Mouse (Mus musculus): Measurements from ENCODE around the gene Tenm4. TPM values are rescaled to one million over a fixed set of nuclear protein-coding genes. Genes with fewer than 3 reads are reported as not detected.
A peak's percentile ranks its signal among the peaks of the same experiment; 100 is the strongest.

Tenm4 gene
- polyA plus RNA-seq, 1 experiment from 2014 or later: 39.7 TPM

DNA sequence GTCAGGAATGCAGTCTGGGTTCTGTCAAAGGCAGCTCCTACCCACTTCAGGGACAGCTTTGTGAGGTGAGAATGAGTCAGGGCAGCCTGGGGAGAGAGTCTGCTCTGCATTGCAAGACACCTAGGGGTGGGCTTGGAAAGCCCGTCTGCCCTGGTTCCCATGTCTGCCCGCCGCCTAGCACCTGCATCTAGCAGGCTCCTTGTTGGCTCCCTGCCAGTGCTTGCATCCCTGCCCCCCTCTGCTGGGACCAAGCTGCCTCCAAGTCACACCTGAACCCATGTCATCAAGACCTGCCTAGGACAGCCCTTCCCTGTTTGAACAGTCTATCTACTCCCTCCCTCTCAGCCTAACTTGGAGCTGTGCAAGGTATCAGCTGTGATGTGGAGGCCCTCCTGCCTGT lies 489.9 kb downstream of the Tenm4 start:
- no peaks in the 10 kb centered on the region for H3K36me3 ChIP-seq (ENCODE audit: insufficient read depth, low read length)
- H3K4me1 ChIP-seq (ENCODE audit: insufficient read depth, low read length): peaks cover 46% of the 10 kb centered on the region
- WGBS: 68% methylated on average over 3 of the region's 3 CpGs
- H3K27me3 ChIP-seq (ENCODE audit: insufficient read depth, low read length): no peaks in the 10 kb centered on the region
- H3K9ac ChIP-seq (replicated peaks; ENCODE audit: low read length): no peak overlapping the region
- no peak overlapping the region for H3K4me3 ChIP-seq (ENCODE audit: low read length)
- no peak overlapping the region for H3K4me2 ChIP-seq (replicated peaks; ENCODE audit: low read depth, low read length)
- peak overlapping the region; percentile 43; the same call in 1 of the 2 replicates for H3K27ac ChIP-seq (ENCODE audit: low read length)
- H3K9me3 ChIP-seq (ENCODE audit: low read length): no peaks in the 10 kb centered on the region
- peak; percentile 60 for ATAC-seq (ENCODE audit: low FRiP score, low TSS enrichment)

DNA sequence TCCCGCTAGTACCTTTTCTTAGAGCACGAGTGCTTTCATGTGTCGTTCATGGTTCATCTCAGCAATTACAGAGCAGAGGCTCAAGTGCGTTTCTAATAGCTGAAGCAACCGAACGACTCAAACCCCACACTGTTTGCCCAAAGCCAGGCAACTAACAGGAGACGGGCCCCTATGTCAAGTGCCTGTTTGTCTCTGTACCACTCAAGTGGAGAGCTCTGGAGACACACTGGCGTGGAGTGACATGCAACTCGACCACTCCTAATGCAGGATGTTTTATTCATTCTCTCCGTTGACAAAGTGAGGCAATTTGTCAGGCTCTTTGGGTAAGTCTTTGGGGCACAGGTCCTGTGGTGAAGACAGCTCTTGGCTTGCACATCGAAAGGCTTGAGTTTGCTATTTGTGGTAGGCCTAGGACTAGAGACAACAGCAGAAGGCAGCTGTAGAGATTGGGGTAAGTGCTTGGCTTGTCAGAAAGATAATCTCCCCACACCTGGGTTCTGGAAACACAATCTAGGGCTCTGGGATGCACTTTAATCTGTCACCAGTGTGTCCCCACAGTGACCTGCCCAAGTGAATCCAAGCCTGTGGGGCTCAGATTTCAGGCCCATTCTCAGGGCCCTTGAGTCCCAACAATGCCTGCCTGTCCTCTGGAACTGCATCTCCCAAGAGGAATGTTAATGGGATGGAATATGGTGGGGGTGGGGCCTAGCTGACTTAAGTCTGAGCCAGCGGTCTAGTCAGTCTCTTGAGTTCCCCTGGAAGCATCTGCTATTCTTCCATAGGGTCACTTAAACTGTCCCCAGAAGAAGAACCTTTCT lies 490.5 kb downstream of the Tenm4 start:
- Histone ChIP-seq H3K9ac (replicated peaks; ENCODE audit: low read length) (no peak overlapping the region), H3K4me3 (ENCODE audit: low read length) (no peak overlapping the region), H3K36me3 (ENCODE audit: insufficient read depth, low read length) (no peaks in the 10 kb centered on the region), H3K9me3 (ENCODE audit: low read length) (no peaks in the 10 kb centered on the region), H3K27me3 (ENCODE audit: insufficient read depth, low read length) (no peaks in the 10 kb centered on the region), H3K4me1 (ENCODE audit: insufficient read depth, low read length) (peaks cover 47% of the 10 kb centered on the region), H3K27ac (ENCODE audit: low read length) (peak overlapping the region; percentile 43; the same call in 1 of the 2 replicates), H3K4me2 (replicated peaks; ENCODE audit: low read depth, low read length) (no peak overlapping the region)
- peak; percentile 55; the same call in 1 of the 2 replicates for ATAC-seq (ENCODE audit: low FRiP score, low TSS enrichment)
- 46% methylated on average over 12 of the region's 12 CpGs for WGBS

DNA sequence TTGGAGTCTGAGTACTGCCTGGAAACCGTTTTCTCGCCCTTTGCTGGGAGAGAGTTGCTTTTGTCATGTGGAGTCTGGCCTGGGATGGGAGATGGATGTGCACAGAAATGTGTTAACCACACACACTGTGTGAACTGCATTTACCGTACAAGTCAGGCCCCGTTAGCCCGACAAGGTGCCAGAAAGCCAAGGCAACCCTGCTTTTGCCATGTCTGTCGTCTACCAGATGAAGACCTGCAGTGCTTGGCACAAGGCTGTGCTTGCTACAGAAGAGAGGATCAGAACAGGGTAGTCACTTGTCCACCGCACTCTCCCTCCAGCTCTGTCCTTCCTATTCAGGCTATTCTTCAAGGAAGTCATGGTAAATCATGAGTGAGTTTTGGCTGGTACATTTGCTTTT lies 492.3 kb downstream of the Tenm4 start:
- Histone ChIP-seq H3K4me1 (ENCODE audit: insufficient read depth, low read length) (peaks cover 49% of the 10 kb centered on the region), H3K9ac (replicated peaks; ENCODE audit: low read length) (no peak overlapping the region), H3K27me3 (ENCODE audit: insufficient read depth, low read length) (no peaks in the 10 kb centered on the region), H3K27ac (ENCODE audit: low read length) (no peak overlapping the region), H3K9me3 (ENCODE audit: low read length) (no peaks in the 10 kb centered on the region), H3K4me3 (ENCODE audit: low read length) (no peak overlapping the region), H3K4me2 (replicated peaks; ENCODE audit: low read depth, low read length) (no peak overlapping the region), H3K36me3 (ENCODE audit: insufficient read depth, low read length) (no peaks in the 10 kb centered on the region)
- 78% methylated on average over 7 of the region's 7 CpGs for whole genome bisulfite sequencing
- ATAC-seq (ENCODE audit: low FRiP score, low TSS enrichment): no peak

DNA sequence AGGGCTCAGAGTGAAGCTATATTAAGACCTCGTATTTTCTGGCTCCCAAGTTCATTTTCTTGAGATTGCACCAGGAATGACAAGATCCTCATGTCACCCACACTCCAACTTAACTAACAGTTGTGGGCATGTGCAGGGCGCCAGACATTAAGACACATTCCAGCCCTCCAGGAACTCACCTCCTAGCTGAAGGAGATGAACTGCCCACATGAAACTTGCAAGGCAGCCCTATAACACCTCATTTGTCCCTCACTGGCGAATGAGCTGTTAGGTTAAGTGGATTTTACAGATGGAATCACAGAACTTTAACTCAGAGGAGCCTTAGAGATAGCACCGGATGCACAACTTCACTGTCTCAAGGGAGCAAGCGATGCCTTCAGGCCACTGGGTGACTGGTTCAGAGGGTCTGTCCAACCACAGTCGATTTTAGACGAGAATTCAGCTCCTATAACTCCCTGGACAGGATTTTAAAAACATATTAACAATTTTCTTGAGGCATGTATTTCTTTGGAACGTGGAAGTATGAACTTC lies 495.4 kb downstream of the Tenm4 start:
- no peak overlapping the region for H3K27ac ChIP-seq (ENCODE audit: low read length)
- no peaks in the 10 kb centered on the region for H3K9me3 ChIP-seq (ENCODE audit: low read length)
- 72% methylated on average over 8 of the region's 8 CpGs for WGBS
- no peak overlapping the region for H3K4me2 ChIP-seq (replicated peaks; ENCODE audit: low read depth, low read length)
- H3K9ac ChIP-seq (replicated peaks; ENCODE audit: low read length): no peak overlapping the region
- H3K4me1 ChIP-seq (ENCODE audit: insufficient read depth, low read length): peaks cover 60% of the 10 kb centered on the region
- ATAC-seq (ENCODE audit: low FRiP score, low TSS enrichment): no peak
- no peaks in the 10 kb centered on the region for H3K36me3 ChIP-seq (ENCODE audit: insufficient read depth, low read length)
- H3K4me3 ChIP-seq (ENCODE audit: low read length): no peak overlapping the region
- no peaks in the 10 kb centered on the region for H3K27me3 ChIP-seq (ENCODE audit: insufficient read depth, low read length)

DNA sequence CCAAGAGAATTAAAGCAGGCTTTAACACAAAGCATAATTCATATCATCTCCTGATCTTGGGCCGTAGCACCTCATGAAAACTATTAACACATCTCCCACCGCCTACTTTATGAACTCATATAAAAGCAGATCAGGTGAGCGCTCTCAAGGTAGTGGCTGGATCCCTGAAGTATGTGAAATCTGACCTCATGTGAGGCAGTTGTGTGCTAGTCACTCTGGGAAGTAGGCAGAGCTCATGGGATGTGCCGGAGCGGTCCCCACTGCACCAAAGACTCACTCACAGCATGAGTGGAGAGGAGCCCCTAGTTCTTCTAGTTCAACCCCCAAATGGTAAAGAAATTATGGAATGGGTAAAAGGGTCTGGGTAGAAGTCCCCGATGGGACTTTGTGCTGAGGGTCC lies 496.6 kb downstream of the Tenm4 start:
- ATAC-seq (ENCODE audit: low FRiP score, low TSS enrichment): no peak
- Histone ChIP-seq H3K27ac (ENCODE audit: low read length) (no peak overlapping the region; the same call in 1 of the 2 replicates), H3K4me2 (replicated peaks; ENCODE audit: low read depth, low read length) (no peak overlapping the region), H3K4me1 (ENCODE audit: insufficient read depth, low read length) (peaks cover 58% of the 10 kb centered on the region), H3K4me3 (ENCODE audit: low read length) (no peak overlapping the region), H3K27me3 (ENCODE audit: insufficient read depth, low read length) (no peaks in the 10 kb centered on the region), H3K9me3 (ENCODE audit: low read length) (no peaks in the 10 kb centered on the region), H3K36me3 (ENCODE audit: insufficient read depth, low read length) (no peaks in the 10 kb centered on the region), H3K9ac (replicated peaks; ENCODE audit: low read length) (no peak overlapping the region; the same call in 1 of the 2 replicates)
- 64% methylated on average over 6 of the region's 6 CpGs for WGBS

DNA sequence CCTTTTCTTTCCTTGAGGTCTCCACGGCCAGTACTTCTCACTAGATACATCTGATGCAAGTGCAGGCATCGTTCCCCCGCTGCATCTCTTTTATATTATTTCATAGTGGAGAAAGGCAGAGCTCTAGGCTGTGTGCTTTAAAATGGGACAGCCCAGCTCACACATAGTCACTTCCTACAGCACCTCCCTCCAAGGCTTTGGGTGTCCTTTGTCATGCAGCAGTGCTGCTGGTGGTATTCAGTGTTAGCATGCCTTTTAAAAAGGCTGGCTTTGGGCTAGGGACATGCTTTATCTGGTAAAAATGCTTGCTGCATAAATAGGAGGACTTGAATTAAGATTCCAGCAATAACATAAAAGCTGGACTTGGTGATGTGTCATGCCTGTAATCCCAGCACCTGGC lies 499.0 kb downstream of the Tenm4 start:
- WGBS: 91% methylated on average over 3 of the region's 3 CpGs
- ATAC-seq (ENCODE audit: low FRiP score, low TSS enrichment): no peak
- Histone ChIP-seq H3K4me1 (ENCODE audit: insufficient read depth, low read length) (peaks cover 60% of the 10 kb centered on the region), H3K9me3 (ENCODE audit: low read length) (no peaks in the 10 kb centered on the region), H3K27me3 (ENCODE audit: insufficient read depth, low read length) (no peaks in the 10 kb centered on the region), H3K4me2 (replicated peaks; ENCODE audit: low read depth, low read length) (no peak overlapping the region), H3K9ac (replicated peaks; ENCODE audit: low read length) (no peak overlapping the region), H3K27ac (ENCODE audit: low read length) (no peak overlapping the region), H3K4me3 (ENCODE audit: low read length) (no peak overlapping the region), H3K36me3 (ENCODE audit: insufficient read depth, low read length) (no peaks in the 10 kb centered on the region)

DNA sequence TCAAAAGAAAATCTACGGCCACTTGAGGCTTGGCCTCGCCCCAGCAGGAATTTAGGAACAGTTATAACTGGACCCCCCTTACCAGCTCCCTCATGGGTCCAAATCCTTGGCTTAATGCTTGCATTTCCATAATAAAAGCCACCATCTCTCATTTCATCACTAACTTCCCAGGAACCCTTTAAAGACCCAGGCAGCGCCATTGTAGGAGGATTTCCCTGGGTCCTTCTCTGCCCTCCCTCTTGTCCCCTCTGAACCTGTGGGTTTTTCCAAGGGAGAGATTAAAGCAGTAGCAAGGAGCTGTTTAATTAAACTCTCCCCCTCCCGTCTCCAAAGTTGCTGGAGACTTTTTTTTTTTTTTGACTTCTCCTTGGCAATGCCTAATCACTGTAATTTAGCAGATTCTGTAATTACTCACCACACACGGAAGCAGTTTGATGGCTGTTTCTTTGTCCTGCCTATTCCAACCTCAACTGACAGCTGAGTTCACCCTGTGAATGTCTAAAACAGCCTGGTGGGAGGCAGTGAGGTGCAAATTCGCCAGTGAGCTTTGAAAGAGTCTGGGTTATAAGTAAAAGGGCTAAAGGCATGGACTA lies 501.4 kb downstream of the Tenm4 start:
- Histone ChIP-seq H3K9me3 (ENCODE audit: low read length) (no peaks in the 10 kb centered on the region), H3K4me2 (replicated peaks; ENCODE audit: low read depth, low read length) (no peak overlapping the region), H3K27me3 (ENCODE audit: insufficient read depth, low read length) (no peaks in the 10 kb centered on the region), H3K9ac (replicated peaks; ENCODE audit: low read length) (no peak overlapping the region), H3K27ac (ENCODE audit: low read length) (peak overlapping the region; percentile 53), H3K4me3 (ENCODE audit: low read length) (no peak overlapping the region), H3K4me1 (ENCODE audit: insufficient read depth, low read length) (peaks cover 60% of the 10 kb centered on the region), H3K36me3 (ENCODE audit: insufficient read depth, low read length) (no peaks in the 10 kb centered on the region)
- WGBS: 19% methylated on average over 6 of the region's 6 CpGs
- peak; percentile 60; the same call in 1 of the 2 replicates for ATAC-seq (ENCODE audit: low FRiP score, low TSS enrichment)

DNA sequence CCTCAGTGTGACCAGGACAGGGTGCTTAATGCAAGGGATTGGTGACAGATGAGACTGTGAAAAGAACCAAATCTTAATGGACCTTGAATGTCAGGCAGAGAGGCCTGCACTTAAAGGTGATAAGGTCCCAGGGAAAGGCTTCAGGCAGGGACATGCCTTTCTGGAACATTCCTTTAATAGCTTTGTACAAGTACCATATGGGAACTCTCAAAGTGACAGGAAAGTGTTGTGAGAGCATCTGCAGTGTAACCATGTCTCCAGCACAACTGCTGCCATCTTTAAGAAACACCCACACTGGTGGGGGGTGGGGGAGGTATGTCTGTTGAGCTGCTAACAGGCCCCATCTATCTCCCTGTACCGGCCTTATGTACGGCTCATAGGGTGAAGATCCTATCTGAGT lies 506.0 kb downstream of the Tenm4 start:
- peak; percentile 52 for ATAC-seq (ENCODE audit: low FRiP score, low TSS enrichment)
- H3K4me2 ChIP-seq (replicated peaks; ENCODE audit: low read depth, low read length): no peak overlapping the region
- H3K36me3 ChIP-seq (ENCODE audit: insufficient read depth, low read length): no peaks in the 10 kb centered on the region
- 28% methylated on average over 2 of the region's 2 CpGs for WGBS
- H3K4me1 ChIP-seq (ENCODE audit: insufficient read depth, low read length): peaks cover 37% of the 10 kb centered on the region
- H3K9me3 ChIP-seq (ENCODE audit: low read length): no peaks in the 10 kb centered on the region
- H3K27me3 ChIP-seq (ENCODE audit: insufficient read depth, low read length): no peaks in the 10 kb centered on the region
- H3K27ac ChIP-seq (ENCODE audit: low read length): 0 out of 2 replicates have a peak overlapping the region, but pooled peaks have one; percentile 20
- no peak overlapping the region for H3K4me3 ChIP-seq (ENCODE audit: low read length)
- no peak overlapping the region for H3K9ac ChIP-seq (replicated peaks; ENCODE audit: low read length)

DNA sequence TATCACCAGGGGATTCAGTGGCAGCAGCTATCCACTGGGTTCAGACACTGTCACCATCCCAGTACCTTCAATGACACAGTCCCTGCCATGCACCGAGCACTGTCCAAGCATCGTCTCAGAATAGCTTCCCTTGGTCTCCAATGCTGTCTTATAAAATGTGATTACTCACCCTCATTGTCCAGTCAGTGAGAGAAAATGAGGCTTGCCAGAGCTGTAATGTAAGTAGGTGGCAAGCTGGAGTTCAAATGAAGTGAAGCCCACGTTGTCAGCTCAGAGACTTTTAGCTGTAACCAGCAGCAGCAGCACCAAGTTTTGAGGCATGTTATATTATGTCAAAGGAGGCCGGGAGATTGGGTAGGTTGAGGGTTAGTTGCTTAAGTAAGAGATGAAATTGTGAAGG lies 507.2 kb downstream of the Tenm4 start:
- no peak overlapping the region for H3K4me2 ChIP-seq (replicated peaks; ENCODE audit: low read depth, low read length)
- 86% methylated on average over 4 of the region's 4 CpGs for WGBS

DNA sequence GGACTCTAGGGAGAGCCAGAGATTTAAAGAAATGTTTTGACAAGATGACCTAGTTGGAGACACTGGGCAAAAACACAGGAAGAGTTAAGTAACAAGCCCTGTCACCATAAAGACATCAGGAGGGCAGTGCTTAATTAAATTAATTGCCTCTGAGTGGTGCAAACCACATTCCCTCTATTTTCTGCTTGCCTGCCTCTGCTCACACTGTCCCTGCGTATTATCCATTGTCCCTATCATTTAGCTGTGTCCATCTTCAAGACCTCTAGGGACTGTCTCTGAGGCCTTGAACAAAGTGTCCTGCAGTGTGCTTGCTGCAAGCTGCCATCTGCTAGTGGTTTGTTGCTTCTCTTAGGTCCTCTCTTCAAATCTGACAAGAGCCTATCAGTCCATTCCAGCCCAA lies 508.7 kb downstream of the Tenm4 start:
- no peak overlapping the region for H3K27ac ChIP-seq (ENCODE audit: low read length)
- no peak overlapping the region for H3K4me3 ChIP-seq (ENCODE audit: low read length)
- no peak overlapping the region for H3K9ac ChIP-seq (replicated peaks; ENCODE audit: low read length)
- H3K4me2 ChIP-seq (replicated peaks; ENCODE audit: low read depth, low read length): no peak overlapping the region
- H3K36me3 ChIP-seq (ENCODE audit: insufficient read depth, low read length): no peaks in the 10 kb centered on the region
- H3K9me3 ChIP-seq (ENCODE audit: low read length): no peaks in the 10 kb centered on the region
- 29% methylated on average over 1 of the region's 1 CpGs for WGBS
- peak; percentile 25; the same call in 1 of the 2 replicates for ATAC-seq (ENCODE audit: low FRiP score, low TSS enrichment)
- H3K27me3 ChIP-seq (ENCODE audit: insufficient read depth, low read length): no peaks in the 10 kb centered on the region
- peaks cover 27% of the 10 kb centered on the region for H3K4me1 ChIP-seq (ENCODE audit: insufficient read depth, low read length)

More for the DNA sequence above, 507.2 kb downstream of the Tenm4 start:
- H3K4me1 ChIP-seq (ENCODE audit: insufficient read depth, low read length): peaks cover 25% of the 10 kb centered on the region
- ATAC-seq (ENCODE audit: low FRiP score, low TSS enrichment): no peak
- H3K9ac ChIP-seq (replicated peaks; ENCODE audit: low read length): no peak overlapping the region
- H3K36me3 ChIP-seq (ENCODE audit: insufficient read depth, low read length): no peaks in the 10 kb centered on the region
- H3K27ac ChIP-seq (ENCODE audit: low read length): no peak overlapping the region
- H3K4me3 ChIP-seq (ENCODE audit: low read length): no peak overlapping the region
- no peaks in the 10 kb centered on the region for H3K9me3 ChIP-seq (ENCODE audit: low read length)
- no peaks in the 10 kb centered on the region for H3K27me3 ChIP-seq (ENCODE audit: insufficient read depth, low read length)

Measured in kidney, embryonic 16.5 days (tissue).